Mouse (Mus musculus) fibroblast of lung, adult 2 months (primary cell): ENCODE results near the gene Micu1.

Experiments used
- DNase-seq: peaks from one replicate; pipeline ENCODE4 v3.0.0-alpha.2; 2011; ENCODE audit warnings: low read depth

Gene Micu1

DNA sequence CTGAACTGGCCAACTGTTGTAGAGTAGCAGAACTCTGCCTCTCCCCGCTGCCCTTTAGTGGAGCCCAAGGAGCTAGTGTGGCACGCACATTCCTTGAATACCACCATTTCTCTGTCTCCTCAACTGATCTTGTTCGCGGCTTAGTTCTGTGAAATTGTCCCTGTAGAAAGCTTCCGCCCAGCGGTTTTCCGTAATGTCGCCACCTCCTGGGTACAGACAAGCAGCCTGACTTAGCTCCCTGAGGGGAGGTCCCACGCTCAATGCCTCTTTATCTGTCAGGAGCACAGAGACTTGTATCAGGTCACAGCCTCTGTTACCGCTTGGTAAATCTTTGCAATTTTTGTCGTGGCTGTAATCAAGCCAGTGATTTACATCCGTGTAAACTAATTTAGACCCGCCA lies 110.7 kb downstream of the Micu1 start:
- no peak for DNase-seq

DNA sequence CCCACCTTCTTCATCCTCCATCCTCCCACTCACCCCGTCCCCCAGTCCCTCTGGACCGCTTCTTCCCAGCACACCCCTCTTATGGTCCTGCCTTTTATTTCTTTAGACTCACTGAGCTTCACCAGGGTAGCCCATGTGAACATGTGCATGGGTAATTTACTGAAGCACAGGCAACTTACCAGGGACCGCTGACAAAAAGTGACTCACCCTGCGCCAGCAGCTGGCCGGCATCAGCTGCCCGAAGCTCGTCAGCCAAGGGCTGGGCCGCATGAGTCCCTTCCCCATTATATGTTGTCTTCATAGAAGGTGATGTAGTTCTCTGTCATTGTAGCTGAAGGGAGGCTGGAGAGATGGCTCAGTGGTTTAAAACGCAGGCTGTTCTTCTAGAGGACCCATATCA lies 111.5 kb downstream of the Micu1 start:
- DNase-seq, result no peak

DNA sequence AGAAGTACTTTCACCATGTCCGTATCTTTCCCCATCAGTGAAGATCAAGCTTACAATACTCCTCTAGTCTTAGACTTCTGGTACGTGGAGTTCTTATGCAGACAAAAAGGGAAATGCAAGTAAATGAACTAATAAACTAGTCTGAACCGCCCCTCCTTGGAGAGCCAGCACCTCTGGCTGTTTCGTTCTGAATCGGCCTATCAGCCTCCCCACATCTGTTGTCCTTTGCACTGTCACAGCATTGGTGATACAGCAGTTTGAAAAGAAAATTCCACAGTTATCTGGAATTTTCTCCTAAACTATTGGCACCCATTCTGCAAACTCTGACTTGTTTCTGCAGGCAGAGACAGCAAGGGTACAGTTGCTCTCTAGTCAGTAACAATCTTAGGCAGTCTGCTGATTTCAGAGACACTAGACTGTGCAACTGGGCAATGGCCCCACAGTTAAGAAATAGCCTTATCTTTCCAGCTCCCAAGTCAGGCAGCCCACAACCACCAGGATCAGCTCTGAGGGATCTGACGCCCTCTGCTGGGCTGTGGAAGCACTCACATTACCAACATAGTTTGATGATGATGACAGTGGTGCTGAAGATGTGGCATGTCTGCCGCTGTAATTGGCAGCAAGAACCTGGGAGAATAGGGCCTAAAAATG lies 112.4 kb downstream of the Micu1 start:
- peak; percentile 17 for DNase-seq

DNA sequence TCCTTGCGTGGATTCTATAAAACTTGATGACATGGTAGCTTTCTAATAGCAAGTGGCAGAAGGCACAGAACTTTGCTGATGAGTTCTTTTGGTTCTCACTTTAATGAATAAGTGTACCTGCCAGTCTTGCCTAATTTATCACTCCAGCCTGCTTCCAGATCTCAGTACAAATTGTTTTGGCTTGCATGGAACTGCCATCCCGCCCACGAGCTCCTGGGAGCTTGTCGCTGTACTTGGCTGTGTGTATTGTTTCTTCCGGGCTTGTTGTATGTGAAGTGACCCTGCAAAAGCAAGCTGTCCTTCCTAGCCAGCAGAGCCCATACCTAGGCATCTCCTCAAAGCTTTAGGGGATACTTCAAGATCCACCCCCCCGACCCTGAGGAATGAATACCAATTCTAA lies 114.3 kb downstream of the Micu1 start:
- no peak for DNase-seq

DNA sequence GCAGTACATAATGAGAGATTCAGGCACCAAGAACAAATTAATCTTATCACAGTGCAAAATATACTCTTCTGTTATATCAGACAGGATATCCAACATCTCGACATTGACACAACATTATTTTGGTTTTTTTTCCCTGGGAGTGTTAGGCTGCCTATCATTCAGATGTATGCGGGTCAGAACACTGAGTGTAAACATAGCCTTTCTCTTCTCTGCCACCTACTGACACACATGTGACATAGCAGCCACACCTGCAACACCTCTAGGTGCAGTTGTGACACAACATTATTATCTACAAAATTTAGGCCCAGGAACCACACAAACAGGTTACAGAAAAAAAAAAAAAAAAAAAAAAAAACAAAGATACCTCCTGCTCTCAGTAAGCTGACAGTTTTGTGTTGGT lies 115.3 kb downstream of the Micu1 start:
- DNase-seq, result no peak

DNA sequence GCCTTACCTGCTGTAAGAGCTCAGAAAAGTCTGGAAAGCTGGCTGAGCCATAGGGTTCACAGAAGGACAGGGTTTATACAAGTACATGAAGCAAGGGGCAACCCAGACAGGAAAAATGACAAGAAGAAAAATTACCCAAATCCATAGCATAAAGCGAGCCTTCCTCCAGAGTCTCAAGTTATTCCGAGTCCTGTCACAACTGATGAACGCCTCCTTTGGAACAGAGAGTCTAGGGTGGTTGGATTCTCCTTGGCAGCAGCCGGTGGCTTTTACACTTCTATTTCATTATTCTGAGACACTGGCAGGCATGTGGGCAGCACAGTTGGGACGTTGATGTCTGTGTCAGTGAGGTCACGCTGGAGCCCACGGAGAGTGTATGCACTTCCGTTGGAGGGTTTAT lies 115.7 kb downstream of the Micu1 start:
- no peak for DNase-seq

DNA sequence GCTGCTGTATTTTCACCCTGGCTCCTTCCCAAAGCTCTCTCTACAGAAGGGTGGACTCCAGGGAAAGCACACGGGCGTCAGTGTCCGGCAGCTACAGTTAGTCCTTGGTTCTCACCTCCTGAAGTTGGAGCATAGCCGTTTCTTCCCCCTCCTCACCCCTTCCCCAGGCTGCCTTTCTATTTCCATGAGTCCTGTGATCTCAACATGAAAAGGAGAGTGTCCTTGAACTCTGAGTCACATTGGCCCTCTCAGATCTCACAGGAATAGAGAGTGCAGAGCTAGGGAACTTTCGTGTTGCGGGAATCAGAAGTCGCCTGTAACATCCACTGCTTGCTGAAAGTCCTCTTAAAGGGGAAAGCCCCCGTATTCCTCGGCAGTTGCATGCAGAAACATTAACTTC lies 116.9 kb downstream of the Micu1 start:
- DNase-seq, result no peak

DNA sequence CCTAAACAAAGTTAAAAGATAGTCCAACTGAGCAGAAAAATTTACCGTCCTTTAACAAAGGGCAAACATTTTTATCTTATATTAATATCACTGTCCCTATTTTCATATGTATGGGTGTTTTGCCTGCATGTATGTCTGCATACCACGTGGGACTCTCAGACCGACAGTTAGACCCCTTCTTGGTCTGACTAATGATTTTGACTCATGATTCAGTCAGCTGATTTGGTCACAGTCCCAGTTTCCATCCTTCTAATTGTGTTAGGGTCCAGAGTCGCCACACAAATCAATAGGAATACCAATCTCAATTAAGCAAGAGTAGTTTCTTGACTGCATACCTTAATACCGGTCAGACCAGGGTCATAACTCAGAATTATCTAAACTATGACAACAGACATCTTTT lies 118.6 kb downstream of the Micu1 start:
- no peak for DNase-seq

DNA sequence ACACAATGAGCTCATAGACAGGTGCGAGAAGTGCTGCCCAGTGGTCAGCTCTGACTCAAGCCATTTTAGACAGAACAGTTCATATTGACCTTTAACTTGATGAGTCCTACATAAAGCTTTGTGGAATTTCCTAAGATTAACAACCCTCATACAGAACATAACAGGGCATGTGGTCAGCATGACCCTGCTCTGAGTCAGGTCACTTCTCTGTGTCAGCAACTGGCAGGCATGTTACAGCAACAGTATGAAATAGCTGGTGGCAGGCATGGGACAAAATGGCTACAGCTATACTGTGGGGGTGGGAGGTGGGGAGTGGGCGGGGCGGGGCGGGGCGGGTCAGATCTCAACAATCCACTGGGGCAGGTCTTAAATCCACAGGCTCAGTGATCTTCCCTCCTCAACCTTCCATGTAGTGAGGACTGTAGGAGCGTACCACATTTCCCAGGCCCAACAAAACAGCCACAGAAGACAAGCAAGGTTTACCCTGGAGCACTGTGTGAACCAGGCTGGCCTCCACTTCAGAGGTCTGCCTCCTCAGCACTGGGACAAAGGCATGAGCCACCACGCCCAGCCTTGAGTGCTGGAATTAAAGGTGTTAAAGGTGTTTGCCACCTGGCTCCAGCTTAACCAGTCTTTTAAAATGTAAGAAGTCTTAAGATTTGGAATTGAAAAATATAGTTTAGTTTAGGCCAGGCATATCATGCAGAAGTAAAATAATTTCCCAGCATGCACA lies 119.2 kb downstream of the Micu1 start:
- DNase-seq, result no peak

DNA sequence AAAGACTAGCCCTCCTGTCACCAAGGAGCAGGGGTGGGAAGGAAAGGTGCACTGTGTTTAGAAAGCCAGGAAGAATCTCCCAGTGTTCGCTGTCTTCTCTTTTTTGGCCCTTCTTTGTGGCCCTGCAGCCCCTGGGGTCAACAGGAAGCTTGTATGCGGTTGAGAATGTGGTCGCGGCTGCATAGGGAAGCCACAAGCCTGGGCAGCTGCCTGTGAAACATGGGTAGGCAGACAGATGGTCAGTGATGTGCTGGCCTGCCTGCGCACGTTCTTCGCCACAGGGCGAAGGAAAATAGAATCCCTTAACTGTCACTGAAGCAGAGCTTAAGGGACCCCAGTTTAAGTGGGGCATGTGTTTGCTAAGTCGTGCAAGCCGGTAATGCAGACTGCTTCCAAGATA lies 120.6 kb downstream of the Micu1 start:
- DNase-seq, result no peak

DNA sequence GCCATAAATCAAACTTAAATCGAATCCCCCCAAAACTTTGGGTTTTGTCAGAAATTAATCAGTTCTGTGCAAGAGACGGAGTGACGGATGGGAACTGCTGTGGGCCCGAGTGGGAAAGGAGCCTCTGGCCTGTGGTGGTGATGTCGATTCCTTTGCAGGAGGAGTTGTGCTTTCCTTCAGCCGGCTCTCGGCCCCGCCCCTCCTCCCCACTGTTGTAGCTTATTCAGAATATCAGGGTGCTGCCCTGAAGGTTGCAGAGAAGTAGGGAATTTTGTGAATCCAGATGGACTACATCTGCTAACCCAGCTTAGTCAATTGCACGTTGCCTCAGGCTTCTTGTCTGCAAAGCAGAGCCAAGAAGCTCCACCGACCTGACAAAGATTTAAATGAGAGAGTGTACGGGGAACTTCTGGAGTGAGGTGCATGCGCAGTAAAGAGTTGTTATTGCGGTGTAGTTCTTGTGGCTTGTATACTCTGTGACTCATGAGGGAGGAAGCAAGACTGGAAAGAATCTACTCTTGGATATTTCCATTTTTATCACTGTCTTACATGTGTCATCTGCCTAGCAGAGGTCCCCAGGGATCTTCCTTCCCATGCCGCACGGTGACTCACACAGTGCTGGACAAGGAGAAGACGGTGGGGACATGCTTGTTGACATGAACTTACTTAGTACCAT lies 123.0 kb downstream of the Micu1 start:
- DNase-seq, result peak; percentile 44

DNA sequence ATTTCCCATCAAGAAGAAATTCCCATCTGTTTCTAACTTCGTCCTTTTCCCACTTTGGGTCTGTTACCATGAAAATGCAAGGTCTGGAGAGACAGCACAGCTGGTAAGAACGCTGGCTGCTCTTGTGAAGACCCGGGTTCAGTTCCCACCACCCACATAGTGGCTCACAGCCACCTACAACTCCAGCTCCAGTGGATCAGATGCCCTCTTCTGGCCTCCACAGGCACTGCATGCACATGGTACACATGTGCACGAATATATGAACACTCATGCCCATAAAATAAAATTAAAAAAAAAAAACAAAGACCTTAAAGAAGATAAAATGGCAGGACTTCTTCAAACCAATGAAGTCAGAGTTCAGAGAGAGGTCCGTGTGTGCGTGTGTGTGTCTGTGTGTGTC lies 127.6 kb downstream of the Micu1 start:
- DNase-seq, result no peak

DNA sequence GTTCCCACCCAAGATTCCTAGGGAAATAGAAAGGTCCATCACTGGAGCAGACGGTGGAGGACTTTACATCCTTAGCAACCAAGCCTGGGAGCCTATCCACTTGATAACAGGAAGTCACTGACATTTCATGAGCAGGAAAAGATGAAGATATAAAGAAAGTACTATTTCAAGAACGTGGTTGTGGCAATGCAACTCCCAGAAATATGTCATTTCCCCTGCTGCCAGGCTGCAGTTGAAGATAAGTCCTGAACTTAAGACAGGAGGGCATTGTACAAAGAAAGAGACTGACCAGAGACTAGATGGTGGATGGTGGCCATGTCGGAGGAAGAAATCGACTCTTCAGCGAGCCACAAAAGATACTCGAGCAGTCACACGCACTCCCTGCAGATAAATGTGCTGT lies 129.7 kb downstream of the Micu1 start:
- DNase-seq, result no peak

DNA sequence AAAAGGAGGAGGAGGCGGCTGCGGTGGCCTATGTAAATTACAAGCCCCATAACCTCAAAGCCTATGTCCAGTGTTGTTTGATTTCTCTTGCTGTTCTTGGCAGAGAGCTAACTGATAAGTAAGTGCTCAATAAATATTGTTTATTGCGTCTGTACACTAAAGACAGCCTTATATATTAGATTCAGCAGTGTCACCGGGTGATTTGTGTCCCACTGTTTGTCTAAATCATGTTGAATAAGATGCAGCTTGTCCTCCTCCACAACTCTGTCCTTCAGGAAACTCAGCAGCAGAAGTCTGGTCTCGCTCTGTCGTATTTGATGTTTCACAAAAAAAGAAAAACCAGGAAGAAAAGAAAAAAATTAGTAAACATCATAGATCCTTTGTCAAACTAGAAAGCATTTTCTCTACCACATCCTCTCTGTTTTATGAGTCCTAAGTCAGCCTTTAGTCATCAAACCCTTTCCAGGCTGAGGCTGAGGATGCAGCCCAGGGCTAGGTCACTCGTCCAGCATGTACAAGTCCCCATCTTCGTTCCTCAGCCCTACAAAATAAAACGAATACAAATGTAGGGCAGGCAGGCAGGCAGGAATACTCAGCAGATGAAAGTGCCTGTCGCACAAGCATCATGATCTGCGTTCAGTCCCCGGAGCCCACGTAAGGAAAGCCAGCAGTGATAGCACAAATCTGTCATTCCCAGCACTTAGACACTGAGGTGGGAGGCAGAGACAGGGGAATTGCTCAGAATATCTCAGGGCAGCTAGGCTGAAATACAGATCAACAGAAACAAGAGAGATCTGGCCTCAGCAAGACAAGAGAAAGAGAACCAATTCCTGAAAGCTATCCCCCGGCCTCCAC lies 133.3 kb downstream of the Micu1 start:
- no peak for DNase-seq

DNA sequence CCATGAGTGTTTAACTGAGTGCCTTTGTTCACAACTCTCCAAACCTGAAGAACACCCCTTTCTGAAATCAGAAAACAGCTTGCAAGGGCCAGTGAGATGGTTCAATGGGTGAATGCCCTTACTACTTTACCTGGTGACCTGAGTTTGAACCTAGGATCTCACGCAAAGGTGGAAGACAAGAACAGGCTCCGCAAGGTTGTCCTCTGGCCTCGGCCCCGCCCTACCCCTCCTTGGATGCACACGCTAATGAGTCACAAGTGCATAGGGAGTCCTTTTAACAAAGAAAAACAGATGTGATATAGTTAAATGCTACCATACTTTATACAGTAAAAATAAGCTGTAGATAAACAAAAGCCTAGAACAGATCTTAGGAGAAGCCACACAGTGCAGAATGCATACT lies 135.2 kb downstream of the Micu1 start:
- DNase-seq, result no peak

DNA sequence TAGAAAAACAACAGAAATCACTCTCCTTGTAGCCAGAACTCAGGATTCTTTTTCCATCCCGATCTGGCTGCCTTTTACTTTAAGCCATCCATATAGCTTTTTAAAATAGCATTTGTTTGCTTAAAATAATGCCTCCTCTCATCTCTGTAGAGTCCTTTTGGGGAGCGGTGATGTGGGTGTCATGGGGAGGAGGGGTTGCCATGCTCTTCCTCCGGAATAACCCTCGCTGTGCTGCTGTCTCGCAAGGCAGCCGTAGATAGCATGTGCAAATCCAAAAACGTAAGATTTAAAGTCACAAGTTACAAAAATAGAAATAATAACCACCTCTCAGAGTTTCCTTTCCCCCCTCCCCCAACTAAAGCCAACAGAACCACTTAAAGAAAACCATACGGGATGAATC lies 139.2 kb downstream of the Micu1 start:
- DNase-seq, result no peak

DNA sequence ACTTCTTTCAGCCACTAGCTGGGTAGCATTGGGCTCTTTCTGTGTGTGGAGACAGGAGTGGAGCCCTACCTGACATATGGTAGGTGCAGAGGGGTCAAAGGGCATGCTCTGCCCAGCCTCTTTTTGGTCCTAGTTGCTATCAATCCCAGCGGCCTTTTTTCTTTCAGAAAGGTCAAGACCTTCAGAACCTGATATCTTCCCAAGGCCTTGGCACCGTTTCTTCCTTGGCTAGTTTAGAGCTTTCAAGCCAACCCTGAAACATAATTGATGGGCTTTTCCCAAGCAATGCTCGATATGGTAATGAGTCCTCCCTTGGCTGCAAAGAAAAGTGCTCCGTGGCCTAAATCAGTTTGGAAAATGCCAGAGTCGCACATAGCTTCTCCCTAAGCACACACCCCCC lies 140.8 kb downstream of the Micu1 start:
- no peak for DNase-seq

DNA sequence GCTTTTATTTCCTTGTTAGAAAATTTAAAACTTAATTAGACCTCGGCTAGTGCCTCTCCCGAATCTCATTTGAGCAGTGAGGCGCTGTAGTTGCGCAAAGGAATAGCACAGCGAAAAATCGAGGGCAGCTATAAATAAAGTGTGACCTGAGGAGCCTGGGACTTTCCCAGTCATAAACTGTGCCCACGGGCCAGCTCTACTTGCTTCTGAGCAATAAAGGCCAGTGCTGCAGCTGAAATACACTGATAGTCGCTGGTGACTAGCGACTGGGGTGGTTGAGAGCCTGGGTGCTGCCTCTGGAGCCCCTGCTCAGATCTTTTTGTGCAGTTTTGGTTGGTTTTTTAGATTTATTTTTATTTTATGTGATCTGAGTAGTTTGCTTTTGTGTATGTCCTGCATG lies 142.4 kb downstream of the Micu1 start:
- DNase-seq, result no peak

DNA sequence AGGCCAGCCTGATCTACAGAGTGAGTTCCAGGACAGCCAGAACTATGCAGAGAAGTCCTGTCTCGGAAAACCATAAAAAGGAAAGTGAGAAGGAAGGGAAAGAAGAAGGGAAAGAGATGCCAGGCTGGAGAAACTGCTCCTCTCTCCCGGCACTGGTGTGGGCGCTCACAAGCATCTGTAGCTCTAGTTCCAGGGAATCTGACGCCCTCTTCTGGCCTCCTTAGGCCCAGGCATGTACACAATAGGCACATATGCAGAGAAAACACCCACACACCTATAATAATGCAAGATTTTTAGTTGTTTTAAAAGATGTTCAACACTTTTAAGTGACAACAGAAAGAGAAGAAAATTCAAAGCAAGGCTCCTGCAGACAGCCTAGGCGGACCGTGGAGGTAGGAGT lies 144.1 kb downstream of the Micu1 start:
- no peak for DNase-seq

DNA sequence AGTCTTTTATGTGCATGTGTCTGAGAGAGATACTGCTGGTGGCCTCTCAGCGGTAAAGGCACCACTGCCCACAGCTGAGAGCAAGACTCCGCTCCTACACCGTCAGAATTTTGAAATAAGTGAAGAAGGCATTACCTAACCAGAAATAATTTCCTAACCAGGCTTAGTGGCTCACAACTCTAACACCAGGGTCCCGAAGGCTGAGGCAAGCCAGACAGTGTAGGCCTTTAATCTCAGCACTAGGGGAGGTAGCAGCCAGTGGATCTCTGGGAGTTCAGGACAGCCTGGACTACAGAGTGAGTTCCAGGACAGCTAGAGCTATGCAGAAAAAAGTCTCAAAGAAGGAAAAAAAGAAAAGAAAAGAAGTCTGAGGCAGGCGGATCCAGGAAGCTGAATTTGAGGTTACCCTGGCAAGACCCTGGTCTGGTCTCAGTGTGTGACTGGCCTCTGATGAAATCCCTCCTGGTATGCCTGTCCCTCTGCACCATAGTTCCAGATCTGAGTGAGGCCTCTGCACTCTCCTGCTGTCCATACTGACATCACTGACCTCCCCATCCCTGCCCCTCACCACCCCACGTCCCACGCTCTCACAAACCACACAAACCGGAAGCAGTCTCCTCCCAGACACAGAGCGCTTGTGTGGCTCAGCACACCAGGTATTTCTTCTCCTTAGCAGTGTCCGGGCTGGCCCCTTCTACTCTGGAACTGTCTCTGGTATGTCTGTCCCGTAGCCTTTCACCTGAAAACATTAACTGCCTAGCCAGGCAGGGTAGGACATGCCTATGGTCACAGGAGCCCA lies 146.0 kb downstream of the Micu1 start:
- DNase-seq, result no peak

DNA sequence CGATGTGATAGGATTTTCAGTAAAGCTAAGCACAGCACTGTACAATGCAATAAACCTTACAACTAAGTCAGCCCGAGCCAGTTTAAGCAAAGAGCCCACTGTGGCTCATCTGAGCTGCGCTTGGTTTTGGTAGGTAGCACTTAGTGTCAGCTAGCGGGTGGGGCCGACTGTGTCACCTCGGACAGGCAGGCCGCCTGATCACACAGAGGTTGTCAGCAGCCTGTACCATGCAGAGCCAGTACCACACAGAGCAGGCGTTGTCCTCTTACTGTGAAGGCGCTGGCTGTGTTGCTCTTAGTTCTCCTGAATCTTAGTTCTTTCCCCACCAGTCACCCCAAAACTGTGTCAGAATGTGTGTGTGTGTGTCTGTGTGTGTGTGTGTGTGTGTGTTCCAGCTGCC lies 146.7 kb downstream of the Micu1 start:
- DNase-seq, result no peak

DNA sequence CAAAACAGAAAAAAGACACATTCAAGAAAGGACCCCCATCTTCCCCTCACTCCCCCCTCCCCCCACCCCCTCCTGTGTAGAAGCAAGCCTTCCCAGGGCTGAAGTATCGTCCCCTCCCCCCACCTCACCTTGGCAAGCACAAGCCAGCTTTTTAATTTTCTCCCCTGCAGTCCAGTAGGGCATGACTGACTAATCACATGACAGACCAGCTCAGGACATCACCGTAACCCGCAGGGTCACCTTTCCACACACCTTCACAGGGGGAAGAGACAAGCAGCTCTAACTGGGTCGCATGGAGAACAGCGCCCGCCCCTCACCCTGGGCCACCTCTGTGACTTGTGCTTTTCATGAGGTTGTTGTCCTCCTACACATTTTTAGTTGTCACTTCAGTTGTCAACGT lies 147.1 kb downstream of the Micu1 start:
- DNase-seq, result no peak
